Mouse (Mus musculus): ENCODE measurements around the gene Zc2hc1b.

GRCm38 (mm10) chr10:13125811-13126210, 52.0 kb downstream of the Zc2hc1b start:
- TF ChIP-seq CTCF (IDR thresholded peaks at IDR 0.05; ENCODE audit: low read depth), result no peak
- no peak for TF ChIP-seq EP300 (IDR thresholded peaks at IDR 0.05; ENCODE audit: low read depth)

Data from liver, postnatal 0 days (tissue).